Mouse (Mus musculus): ENCODE results near the gene Ubp1.

GRCm38 (mm10) chr9:113929676-113930075, 1.1 kb upstream of the Ubp1 start:
- TF ChIP-seq CTCF (IDR thresholded peaks at IDR 0.05; ENCODE audit: low read depth) = no peak
- TF ChIP-seq EP300 (IDR thresholded peaks at IDR 0.05; ENCODE audit: low read depth) = no peak
